Mouse (Mus musculus): ENCODE measurements around the gene Pdia3. TPM values are rescaled to one million over a fixed set of nuclear protein-coding genes. Genes with fewer than 3 reads are reported as not detected.

The Pdia3 gene
- polyA plus RNA-seq, 1 experiment from 2014 or later = 576 TPM

DNA sequence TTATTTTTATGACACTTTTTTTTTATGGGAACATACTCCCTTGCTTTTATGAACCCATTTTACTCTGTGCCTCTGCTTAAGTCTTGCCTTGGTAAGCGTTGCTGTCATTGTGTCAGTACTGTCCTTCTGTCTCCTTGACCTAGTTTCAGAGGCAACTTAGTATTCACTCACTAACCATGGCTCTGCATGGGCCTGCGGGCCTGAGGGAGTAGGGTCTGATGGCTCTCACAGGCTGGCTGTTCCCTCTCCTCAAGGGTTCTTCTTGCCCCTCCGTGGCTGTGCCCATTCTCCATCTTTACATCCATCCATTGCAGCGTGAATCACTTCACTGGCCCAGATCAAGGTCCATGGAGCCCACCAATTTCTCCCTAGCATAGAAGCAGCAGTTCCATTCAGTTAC lies 32.9 kb downstream of the Pdia3 start:
- H3K27me3 ChIP-seq (replicated peaks; ENCODE audit: control insufficient read depth, insufficient read depth, low read length) = no peaks in the 10 kb centered on the region
- H3K9me3 ChIP-seq (ENCODE audit: control insufficient read depth, low read length) = no peaks in the 10 kb centered on the region
- H3K36me3 ChIP-seq (ENCODE audit: control insufficient read depth, insufficient read depth, low read length) = peaks cover 7% of the 10 kb centered on the region
- WGBS = 90% methylated on average over 4 of the region's 4 CpGs
- H3K4me3 ChIP-seq (ENCODE audit: low read depth, low read length) = no peak overlapping the region
- H3K27ac ChIP-seq (replicated peaks; ENCODE audit: low read depth, low read length) = no peak overlapping the region
- H3K4me1 ChIP-seq (ENCODE audit: control insufficient read depth, insufficient read depth, low read length) = peaks cover 23% of the 10 kb centered on the region
- no peak overlapping the region for H3K9ac ChIP-seq (ENCODE audit: low read depth, low read length)
- DNase-seq (ENCODE audit: low spot score) (no peak), ATAC-seq (ENCODE audit: low read depth) (no peak)
- no peak overlapping the region for H3K4me2 ChIP-seq (ENCODE audit: low read depth, low read length)

DNA sequence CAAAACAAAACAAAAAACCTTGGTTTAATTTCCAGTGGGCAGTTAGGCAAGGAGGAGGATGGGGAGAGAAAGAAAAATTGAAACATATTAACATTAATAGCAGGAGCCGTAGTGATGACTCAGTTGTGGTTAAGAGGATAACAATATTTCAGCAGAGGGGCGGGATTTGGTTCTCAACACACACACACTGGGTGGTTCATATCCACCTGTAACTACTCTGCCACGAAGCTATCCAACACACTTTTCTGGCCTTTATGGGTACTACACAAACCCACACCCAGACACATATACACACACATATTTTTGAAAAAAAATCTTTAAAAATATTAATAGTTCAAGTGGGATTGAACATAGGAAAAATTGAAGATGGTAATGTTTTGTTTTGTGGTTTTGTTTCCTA lies 33.4 kb downstream of the Pdia3 start:
- H3K4me3 ChIP-seq (ENCODE audit: low read depth, low read length) = no peak overlapping the region
- no peak overlapping the region for H3K4me2 ChIP-seq (ENCODE audit: low read depth, low read length)
- H3K27ac ChIP-seq (replicated peaks; ENCODE audit: low read depth, low read length) = no peak overlapping the region
- H3K36me3 ChIP-seq (ENCODE audit: control insufficient read depth, insufficient read depth, low read length) = peaks cover 9% of the 10 kb centered on the region
- H3K4me1 ChIP-seq (ENCODE audit: control insufficient read depth, insufficient read depth, low read length) = peaks cover 19% of the 10 kb centered on the region
- H3K27me3 ChIP-seq (replicated peaks; ENCODE audit: control insufficient read depth, insufficient read depth, low read length) = no peaks in the 10 kb centered on the region
- no peak overlapping the region for H3K9ac ChIP-seq (ENCODE audit: low read depth, low read length)
- DNase-seq (ENCODE audit: low spot score) (no peak), ATAC-seq (ENCODE audit: low read depth) (no peak)
- 91% methylated on average over 3 of the region's 3 CpGs for WGBS
- H3K9me3 ChIP-seq (ENCODE audit: control insufficient read depth, low read length) = no peaks in the 10 kb centered on the region

DNA sequence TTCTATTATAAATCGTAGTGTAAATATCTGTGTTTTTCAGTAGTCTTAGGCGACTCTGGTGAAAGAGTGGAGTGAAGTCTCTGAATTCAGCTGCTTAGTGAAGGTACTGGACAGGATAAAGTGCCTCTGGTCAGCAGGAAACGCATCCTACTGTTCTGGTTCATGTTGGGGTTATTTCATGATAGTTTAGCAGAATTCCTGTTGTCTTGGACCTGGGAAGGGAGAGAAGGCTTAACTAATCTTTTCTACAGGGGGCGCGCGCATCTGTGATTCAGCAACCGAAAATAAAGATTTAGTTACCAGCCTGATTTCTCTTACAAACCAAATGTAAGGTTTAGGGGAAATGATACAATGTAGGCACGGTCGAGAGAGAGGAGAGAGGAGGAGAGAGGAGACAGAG lies 34.6 kb downstream of the Pdia3 start:
- H3K4me2 ChIP-seq (ENCODE audit: low read depth, low read length) = peak overlapping the region; percentile 75
- H3K9ac ChIP-seq (ENCODE audit: low read depth, low read length) = peak overlapping the region; percentile 66
- H3K9me3 ChIP-seq (ENCODE audit: control insufficient read depth, low read length) = no peaks in the 10 kb centered on the region
- peaks cover 8% of the 10 kb centered on the region; the same call in 1 of the 2 replicates for H3K4me1 ChIP-seq (ENCODE audit: control insufficient read depth, insufficient read depth, low read length)
- peaks cover 20% of the 10 kb centered on the region for H3K36me3 ChIP-seq (ENCODE audit: control insufficient read depth, insufficient read depth, low read length)
- H3K4me3 ChIP-seq (ENCODE audit: low read depth, low read length) = peak overlapping the region; percentile 98
- H3K27me3 ChIP-seq (replicated peaks; ENCODE audit: control insufficient read depth, insufficient read depth, low read length) = no peaks in the 10 kb centered on the region
- 12% methylated on average over 9 of the region's 9 CpGs for WGBS
- DNase-seq (ENCODE audit: low spot score) (peak; percentile 74), ATAC-seq (ENCODE audit: low read depth) (no peak)
- H3K27ac ChIP-seq (replicated peaks; ENCODE audit: low read depth, low read length) = peak overlapping the region; percentile 98

DNA sequence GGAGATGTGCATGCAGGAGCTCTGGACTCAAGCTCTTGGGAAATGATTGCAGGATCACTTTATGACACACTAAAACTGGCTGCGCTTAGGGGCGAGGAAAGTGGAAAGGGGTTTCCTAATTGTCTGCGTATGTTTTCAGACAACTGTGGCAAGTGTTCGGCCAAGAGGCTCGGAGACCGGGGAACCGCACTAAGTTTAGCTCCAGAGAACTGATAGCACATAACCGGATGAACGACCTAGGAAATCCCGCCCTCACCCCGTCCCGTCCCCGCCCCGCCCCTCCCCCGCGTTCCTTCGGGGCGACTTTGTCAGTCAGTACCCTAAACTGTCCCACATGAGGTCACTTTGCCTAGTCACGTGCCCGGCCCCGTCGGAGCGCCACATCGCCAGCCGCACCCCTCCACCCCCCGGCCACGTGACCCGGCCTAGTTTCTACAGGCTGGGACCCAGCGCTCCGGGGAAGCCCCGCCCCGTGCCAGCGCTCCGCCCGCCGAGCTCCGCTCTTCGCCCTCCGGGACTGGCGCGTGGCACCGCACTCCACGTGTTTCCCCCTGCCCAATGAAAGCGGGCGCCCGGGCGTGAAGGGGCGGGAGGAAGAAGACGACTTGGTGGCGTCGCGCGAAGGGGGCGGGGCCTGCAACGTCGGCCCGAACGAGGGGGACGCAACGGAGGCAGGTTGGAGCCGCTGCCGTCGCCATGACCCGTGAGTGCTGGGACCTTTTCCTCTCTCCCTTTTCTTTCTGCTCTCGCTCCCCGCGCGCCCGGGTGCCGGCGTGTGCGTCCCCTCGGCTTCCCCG lies 35.4 kb downstream of the Pdia3 start, which contains the start of gene Serf2:
Serf2 (plus strand) TSS at position 457 of the 797 bp plus-strand sequence.
- Histone ChIP-seq H3K9me3 (ENCODE audit: control insufficient read depth, low read length) (no peaks in the 10 kb centered on the region), H3K4me1 (ENCODE audit: control insufficient read depth, insufficient read depth, low read length) (peaks cover 8% of the 10 kb centered on the region; the same call in 1 of the 2 replicates), H3K9ac (ENCODE audit: low read depth, low read length) (peak within 1 kb of the TSS; percentile 97), H3K36me3 (ENCODE audit: control insufficient read depth, insufficient read depth, low read length) (peaks cover 28% of the 10 kb centered on the region), H3K4me2 (ENCODE audit: low read depth, low read length) (peak within 1 kb of the TSS; percentile 82), H3K27me3 (replicated peaks; ENCODE audit: control insufficient read depth, insufficient read depth, low read length) (no peaks in the 10 kb centered on the region), H3K27ac (replicated peaks; ENCODE audit: low read depth, low read length) (peak within 1 kb of the TSS; percentile 98), H3K4me3 (ENCODE audit: low read depth, low read length) (peak within 1 kb of the TSS; percentile 98)
- WGBS = under 1% methylated on average over 40 of the region's 74 CpGs
- peak; percentile 97 for ATAC-seq (ENCODE audit: low read depth)
- peak; percentile 99 for DNase-seq (ENCODE audit: low spot score)

DNA sequence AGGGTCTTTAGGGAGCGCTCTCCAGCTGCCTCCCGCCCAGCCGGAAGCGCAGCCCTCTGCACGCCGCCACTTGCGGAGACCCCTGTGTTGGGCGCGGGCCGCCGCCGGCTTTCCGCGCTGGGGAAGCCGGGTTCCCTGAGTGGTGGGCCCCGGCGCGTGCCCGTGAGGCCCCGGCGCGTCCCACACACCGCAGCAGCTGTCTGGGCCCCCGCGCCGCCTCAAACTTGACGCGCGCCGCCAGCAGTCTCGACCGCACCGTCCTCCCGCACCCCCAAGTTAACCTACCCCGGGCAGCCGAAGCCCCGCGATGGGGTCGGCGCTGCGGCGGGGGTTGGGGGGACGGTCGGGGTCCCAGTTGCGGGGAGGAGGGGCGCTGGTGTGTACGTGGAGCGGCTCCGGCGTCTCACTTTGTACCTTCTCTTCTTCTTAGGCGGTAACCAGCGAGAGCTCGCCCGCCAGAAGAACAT lies 36.0 kb downstream of the Pdia3 start:
- peaks cover 8% of the 10 kb centered on the region; the same call in 1 of the 2 replicates for H3K4me1 ChIP-seq (ENCODE audit: control insufficient read depth, insufficient read depth, low read length)
- H3K9me3 ChIP-seq (ENCODE audit: control insufficient read depth, low read length) = no peaks in the 10 kb centered on the region
- peak overlapping the region; percentile 98 for H3K27ac ChIP-seq (replicated peaks; ENCODE audit: low read depth, low read length)
- no peaks in the 10 kb centered on the region for H3K27me3 ChIP-seq (replicated peaks; ENCODE audit: control insufficient read depth, insufficient read depth, low read length)
- peaks cover 29% of the 10 kb centered on the region for H3K36me3 ChIP-seq (ENCODE audit: control insufficient read depth, insufficient read depth, low read length)
- ATAC-seq (ENCODE audit: low read depth) (peak; percentile 64), DNase-seq (ENCODE audit: low spot score) (no peak)
- WGBS = under 1% methylated on average over 30 of the region's 54 CpGs
- H3K9ac ChIP-seq (ENCODE audit: low read depth, low read length) = peak overlapping the region; percentile 97
- H3K4me3 ChIP-seq (ENCODE audit: low read depth, low read length) = peak overlapping the region; percentile 98
- H3K4me2 ChIP-seq (ENCODE audit: low read depth, low read length) = peak overlapping the region; percentile 82

DNA sequence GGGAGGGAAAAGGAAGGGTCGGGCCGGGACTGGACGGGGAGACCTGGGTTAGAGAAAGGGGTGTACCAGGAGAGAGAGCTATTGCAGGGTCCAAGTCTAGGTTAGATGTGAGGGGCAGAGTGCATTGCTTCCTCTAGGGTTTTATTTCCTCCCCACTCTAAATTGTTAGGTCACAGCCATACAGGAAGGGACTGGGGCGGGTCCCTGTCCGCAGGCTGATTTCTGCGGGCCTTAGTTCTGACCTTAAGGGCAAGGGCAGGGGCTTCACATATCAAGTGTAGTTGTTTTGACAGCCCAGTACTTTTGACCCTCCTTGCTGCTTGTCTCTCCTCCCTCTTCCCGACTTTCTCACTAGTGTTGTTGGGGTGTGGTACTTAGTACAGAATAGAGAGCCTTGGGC lies 36.5 kb downstream of the Pdia3 start:
- Histone ChIP-seq H3K9ac (ENCODE audit: low read depth, low read length) (peak overlapping the region; percentile 97), H3K9me3 (ENCODE audit: control insufficient read depth, low read length) (no peaks in the 10 kb centered on the region), H3K4me2 (ENCODE audit: low read depth, low read length) (peak overlapping the region; percentile 82), H3K4me3 (ENCODE audit: low read depth, low read length) (peak overlapping the region; percentile 98), H3K4me1 (ENCODE audit: control insufficient read depth, insufficient read depth, low read length) (peaks cover 8% of the 10 kb centered on the region; the same call in 1 of the 2 replicates), H3K27me3 (replicated peaks; ENCODE audit: control insufficient read depth, insufficient read depth, low read length) (no peaks in the 10 kb centered on the region), H3K27ac (replicated peaks; ENCODE audit: low read depth, low read length) (peak overlapping the region; percentile 98), H3K36me3 (ENCODE audit: control insufficient read depth, insufficient read depth, low read length) (peaks cover 29% of the 10 kb centered on the region)
- 1% methylated on average over 7 of the region's 7 CpGs for WGBS
- DNase-seq (ENCODE audit: low spot score) (no peak), ATAC-seq (ENCODE audit: low read depth) (no peak)

DNA sequence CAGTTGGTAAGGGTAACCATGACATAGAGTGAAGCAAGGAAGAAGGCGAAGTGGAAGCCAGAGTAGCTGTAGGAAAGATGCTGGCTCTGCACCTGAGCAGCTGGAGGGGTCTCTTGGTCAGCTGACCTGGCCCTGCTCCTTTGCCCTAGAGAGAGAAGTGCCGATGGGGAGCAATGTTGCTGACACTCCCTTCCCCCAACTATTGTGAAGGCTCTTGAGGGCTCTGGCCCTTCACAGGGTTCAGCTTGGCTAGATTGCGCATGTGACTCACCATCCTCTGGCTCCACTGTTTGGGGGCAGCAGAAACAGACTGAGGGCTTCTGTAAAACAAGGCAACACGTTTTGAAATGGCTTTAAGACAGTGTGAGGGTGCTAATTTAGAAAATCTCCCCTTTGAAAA lies 38.8 kb downstream of the Pdia3 start:
- H3K4me1 ChIP-seq (ENCODE audit: control insufficient read depth, insufficient read depth, low read length) = peaks cover 14% of the 10 kb centered on the region; the same call in 1 of the 2 replicates
- DNase-seq (ENCODE audit: low spot score) (no peak), ATAC-seq (ENCODE audit: low read depth) (no peak)
- H3K9me3 ChIP-seq (ENCODE audit: control insufficient read depth, low read length) = no peaks in the 10 kb centered on the region
- peaks cover 34% of the 10 kb centered on the region for H3K36me3 ChIP-seq (ENCODE audit: control insufficient read depth, insufficient read depth, low read length)
- H3K9ac ChIP-seq (ENCODE audit: low read depth, low read length) = no peak overlapping the region
- no peak overlapping the region for H3K27ac ChIP-seq (replicated peaks; ENCODE audit: low read depth, low read length)
- H3K4me3 ChIP-seq (ENCODE audit: low read depth, low read length) = no peak overlapping the region
- WGBS = 81% methylated on average over 4 of the region's 4 CpGs
- no peaks in the 10 kb centered on the region for H3K27me3 ChIP-seq (replicated peaks; ENCODE audit: control insufficient read depth, insufficient read depth, low read length)
- H3K4me2 ChIP-seq (ENCODE audit: low read depth, low read length) = no peak overlapping the region

DNA sequence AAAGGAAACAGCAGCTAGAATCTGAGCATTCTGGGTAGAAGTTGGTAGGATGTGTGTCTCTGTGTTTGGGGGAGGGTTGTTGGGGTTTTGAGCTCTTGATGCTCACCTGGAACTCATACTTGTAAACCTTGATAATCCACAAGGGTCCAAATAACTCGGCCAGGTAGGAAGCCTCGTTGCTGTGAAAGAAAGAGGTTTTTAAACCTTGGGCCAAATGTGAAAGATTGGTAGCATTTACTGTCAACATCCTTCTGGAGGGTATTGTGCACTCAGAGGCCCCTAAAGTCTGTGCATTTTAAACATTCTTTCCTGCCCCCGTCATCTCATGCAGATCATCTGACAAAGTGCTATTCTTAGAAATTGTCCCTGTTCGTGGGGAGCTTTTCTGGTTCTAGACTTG lies 39.4 kb downstream of the Pdia3 start, which contains the start of gene Hypk:
Hypk (plus strand) TSS at position 301 of the 400 bp plus-strand sequence.
- H3K4me3 ChIP-seq (ENCODE audit: low read depth, low read length) = no peak within 1 kb of the TSS
- peaks cover 15% of the 10 kb centered on the region; the same call in 1 of the 2 replicates for H3K4me1 ChIP-seq (ENCODE audit: control insufficient read depth, insufficient read depth, low read length)
- ATAC-seq (ENCODE audit: low read depth) (no peak), DNase-seq (ENCODE audit: low spot score) (no peak)
- WGBS = 80% methylated on average over 4 of the region's 4 CpGs
- no peak within 1 kb of the TSS for H3K4me2 ChIP-seq (ENCODE audit: low read depth, low read length)
- no peak within 1 kb of the TSS for H3K9ac ChIP-seq (ENCODE audit: low read depth, low read length)
- peaks cover 34% of the 10 kb centered on the region for H3K36me3 ChIP-seq (ENCODE audit: control insufficient read depth, insufficient read depth, low read length)
- H3K9me3 ChIP-seq (ENCODE audit: control insufficient read depth, low read length) = no peaks in the 10 kb centered on the region
- H3K27ac ChIP-seq (replicated peaks; ENCODE audit: low read depth, low read length) = no peak within 1 kb of the TSS
- H3K27me3 ChIP-seq (replicated peaks; ENCODE audit: control insufficient read depth, insufficient read depth, low read length) = no peaks in the 10 kb centered on the region

Data from embryonic facial prominence, embryonic 14.5 days (tissue).